Mouse (Mus musculus) liver, adult 2 months (tissue): ENCODE measurements around the gene Ino80d. TPM values are rescaled to one million over a fixed set of nuclear protein-coding genes. Genes with fewer than 3 reads are reported as not detected.

ENCODE experiments used
- DNase-seq: peaks from one replicate; pipeline ENCODE4 v3.0.0-alpha.2; 2011; ENCODE audit warnings: low read depth, low spot score; ENCODE audit errors: extremely low read depth
- H3K27ac ChIP-seq: fragments of 200-500 bp; replicated peaks from 2 replicates; pipeline ENCODE4 v1.5.1; 2012; ENCODE audit warnings: low read depth, mild to moderate bottlenecking, control low read depth, inconsistent platforms, low read length; ENCODE audit not compliant: insufficient read depth
- H3K27me3 ChIP-seq: fragments of 200-500 bp; 2 replicates; pipeline ENCODE4 v1.6.1; 2012; ENCODE audit warnings: mild to moderate bottlenecking, moderate library complexity, low read length, inconsistent platforms; ENCODE audit not compliant: control insufficient read depth, insufficient read depth
- H3K36me3 ChIP-seq: fragments of 200-500 bp; 2 replicates; pipeline ENCODE4 v1.6.1; 2012; ENCODE audit warnings: low read length, inconsistent platforms; ENCODE audit not compliant: control insufficient read depth, insufficient read depth
- H3K4me1 ChIP-seq: fragments of 200-500 bp; 2 replicates; pipeline ENCODE4 v1.6.1; 2011; ENCODE audit warnings: low read length; ENCODE audit not compliant: control insufficient read depth, insufficient read depth
- H3K4me3 ChIP-seq: fragments of 200-500 bp; 2 replicates; pipeline ENCODE4 v1.5.1; 2011; ENCODE audit warnings: low read depth, mild to moderate bottlenecking, control low read depth, low read length, moderate library complexity; ENCODE audit not compliant: insufficient read depth
- H3K79me2 ChIP-seq: fragments of 200-500 bp; 2 replicates; pipeline ENCODE4 v1.6.1; 2012; ENCODE audit warnings: inconsistent platforms, mild to moderate bottlenecking, low read length, moderate library complexity; ENCODE audit not compliant: control insufficient read depth, insufficient read depth
- H3K9ac ChIP-seq: fragments of 200-500 bp; 2 replicates; pipeline ENCODE4 v1.6.1; 2012; ENCODE audit warnings: low read depth, mild to moderate bottlenecking, control low read depth, inconsistent platforms, low read length
- CTCF ChIP-seq: fragments of 200-500 bp; IDR thresholded peaks from 2 replicates; pipeline ENCODE4 v1.5.1; 2011; ENCODE audit warnings: low read depth, low read length, control low read depth
- POLR2A ChIP-seq: fragments of 200-500 bp; IDR thresholded peaks from 2 replicates; pipeline ENCODE4 v1.6.1; 2011; ENCODE audit warnings: low read length, control low read depth; ENCODE audit not compliant: insufficient read depth; ENCODE audit errors: extremely low read depth
- WGBS: fragments of 180-500 bp; shearing (Covaris S2); methylation state at CpG from one replicate; pipeline ENCODE4 v1.1.7; 2018; 5-methylcytosine and 5-hydroxymethylcytosine counted together
- polyA plus RNA-seq: library from polyadenylated mRNA; depleted of rRNA; stranded (reverse); fragments of >200 nt; gene quantifications from 2 replicates; pipeline ENCODE4 v1.2.3, GENCODE M21; 2012
- total RNA-seq: library from RNA; depleted of rRNA; stranded (reverse); fragments of >200 nt; gene quantifications from 2 replicates; pipeline ENCODE4 v1.2.3, GENCODE M21; 2014

The Ino80d gene
- total and polyA plus RNA-seq, 2 experiments = 5.2 to 5.3 TPM

- Histone ChIP-seq H3K27me3 (no peaks in the 10 kb centered on the region), H3K4me1 (0 out of 2 replicates have a peak, but pooled peaks cover 2% of the 10 kb centered on the region), H3K79me2 (no peaks in the 10 kb centered on the region), H3K27ac (no peak overlapping the region), H3K9ac (no peak overlapping the region), H3K4me3 (no peak overlapping the region), H3K36me3 (no peaks in the 10 kb centered on the region)
- WGBS = 43% methylated on average over 11 of the region's 11 CpGs
- TF ChIP-seq POLR2A (no peak), CTCF (peak; percentile 80)
- DNase-seq = peak; percentile 12
These were observed 129.9 kb downstream of the Ino80d start for GRCm38 (mm10) chr1:62984566-62984965.

- H3K36me3 ChIP-seq = no peaks in the 10 kb centered on the region
- no peak overlapping the region for H3K9ac ChIP-seq
- no peak overlapping the region for H3K4me3 ChIP-seq
- 15% methylated on average over 3 of the region's 3 CpGs for WGBS
- no peak for DNase-seq
- no peaks in the 10 kb centered on the region for H3K27me3 ChIP-seq
- no peaks in the 10 kb centered on the region for H3K79me2 ChIP-seq
- H3K27ac ChIP-seq = no peak overlapping the region
- TF ChIP-seq POLR2A = no peak
- TF ChIP-seq CTCF = no peak
- no peaks in the 10 kb centered on the region for H3K4me1 ChIP-seq
These were observed 137.7 kb downstream of the Ino80d start for GRCm38 (mm10) chr1:62976742-62977141.

DNA sequence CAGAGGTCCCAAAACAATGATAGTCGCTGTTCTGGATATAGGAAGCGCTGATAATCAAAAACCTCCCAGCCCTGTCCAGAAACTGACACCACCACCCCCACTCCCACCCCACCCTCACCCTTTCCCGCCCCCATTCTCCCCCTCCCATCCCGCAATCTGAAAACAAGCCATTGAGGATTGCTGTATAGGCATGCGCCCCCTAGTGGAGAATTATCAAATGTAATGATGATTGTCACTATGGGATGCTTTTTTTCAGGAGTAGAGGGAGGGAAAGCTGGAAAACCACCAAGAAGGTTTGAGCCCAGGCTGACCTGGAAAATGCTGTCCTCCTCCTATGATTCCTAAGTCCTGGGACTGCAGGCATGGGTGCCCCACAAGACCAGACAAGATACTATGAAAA lies 147.6 kb downstream of the Ino80d start:
- no peaks in the 10 kb centered on the region for H3K4me1 ChIP-seq
- DNase-seq = peak; percentile 14
- no peaks in the 10 kb centered on the region for H3K36me3 ChIP-seq
- H3K9ac ChIP-seq = no peak overlapping the region
- no peaks in the 10 kb centered on the region for H3K79me2 ChIP-seq
- no peak overlapping the region for H3K4me3 ChIP-seq
- TF ChIP-seq CTCF (0 out of 2 replicates have a peak, but pooled peaks have one; percentile 16), POLR2A (no peak)
- WGBS = 33% methylated on average over 5 of the region's 5 CpGs
- no peak overlapping the region for H3K27ac ChIP-seq
- no peaks in the 10 kb centered on the region for H3K27me3 ChIP-seq

DNA sequence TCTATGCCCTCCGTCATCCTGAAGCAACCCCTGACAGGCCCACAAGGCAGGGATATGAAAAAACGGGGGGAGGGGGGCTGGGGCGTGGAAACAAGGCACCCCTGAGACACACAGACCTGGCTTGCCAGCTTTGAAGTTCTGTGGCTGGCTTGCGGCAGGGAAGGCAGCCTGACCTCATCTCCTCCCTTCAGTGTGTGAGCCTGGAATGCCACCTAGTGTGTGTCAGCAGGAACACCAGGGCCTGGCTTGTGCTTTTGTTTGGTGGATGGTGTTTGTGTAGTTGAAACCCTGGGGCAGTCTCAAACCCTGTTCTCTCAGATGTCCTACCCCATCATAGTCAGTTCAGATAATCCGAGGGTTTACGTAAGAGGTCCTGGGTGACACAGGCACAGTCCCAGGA lies 150.2 kb downstream of the Ino80d start:
- no peak overlapping the region for H3K4me3 ChIP-seq
- TF ChIP-seq POLR2A = no peak
- TF ChIP-seq CTCF = peak; percentile 75
- DNase-seq = no peak
- H3K27me3 ChIP-seq = no peaks in the 10 kb centered on the region
- 31% methylated on average over 6 of the region's 6 CpGs for WGBS
- H3K4me1 ChIP-seq = no peaks in the 10 kb centered on the region
- H3K79me2 ChIP-seq = no peaks in the 10 kb centered on the region
- H3K36me3 ChIP-seq = no peaks in the 10 kb centered on the region
- no peak overlapping the region for H3K27ac ChIP-seq
- H3K9ac ChIP-seq = no peak overlapping the region

- H3K4me1 ChIP-seq = no peaks in the 10 kb centered on the region
- H3K9ac ChIP-seq = no peak overlapping the region
- H3K4me3 ChIP-seq = no peak overlapping the region
- 72% methylated on average over 1 of the region's 1 CpGs for WGBS
- DNase-seq = no peak
- H3K27me3 ChIP-seq = no peaks in the 10 kb centered on the region
- no peaks in the 10 kb centered on the region for H3K36me3 ChIP-seq
- no peak for TF ChIP-seq CTCF
- TF ChIP-seq POLR2A = no peak
- H3K79me2 ChIP-seq = no peaks in the 10 kb centered on the region
- no peak overlapping the region for H3K27ac ChIP-seq
These were observed 157.4 kb downstream of the Ino80d start for GRCm38 (mm10) chr1:62956942-62957645.

DNA sequence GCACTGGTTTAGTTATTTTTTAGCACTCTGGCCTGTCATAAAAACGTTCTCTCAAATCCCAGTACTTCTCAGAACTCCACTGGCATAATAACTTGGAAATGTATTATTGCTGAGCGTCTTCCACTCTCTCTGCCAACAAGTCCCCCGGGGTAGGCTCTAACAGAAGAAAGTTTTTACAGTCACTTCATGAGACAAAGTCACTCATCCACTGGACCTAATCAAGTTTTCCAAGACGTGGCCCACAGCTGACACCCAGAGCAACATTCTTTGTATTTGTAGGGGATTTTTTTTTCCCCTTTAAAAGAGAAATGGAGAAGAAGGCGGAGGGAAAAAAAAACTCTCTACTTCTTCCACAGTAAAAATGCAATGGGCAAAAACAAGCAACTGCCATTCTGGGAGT lies 157.9 kb downstream of the Ino80d start:
- H3K36me3 ChIP-seq = no peaks in the 10 kb centered on the region
- no peaks in the 10 kb centered on the region for H3K4me1 ChIP-seq
- no peaks in the 10 kb centered on the region for H3K27me3 ChIP-seq
- WGBS = 83% methylated on average over 5 of the region's 5 CpGs
- no peak overlapping the region for H3K27ac ChIP-seq
- no peak for TF ChIP-seq POLR2A
- no peak for TF ChIP-seq CTCF
- no peak overlapping the region for H3K9ac ChIP-seq
- H3K4me3 ChIP-seq = no peak overlapping the region
- DNase-seq = no peak
- H3K79me2 ChIP-seq = no peaks in the 10 kb centered on the region
